Mouse (Mus musculus): ENCODE results near the gene Baz2b. TPM values are rescaled to one million over a fixed set of nuclear protein-coding genes. Genes with fewer than 3 reads are reported as not detected.

Baz2b gene
- total RNA-seq, 2 experiments from 2014 or later, result 57.1 to 64.2 TPM

DNA sequence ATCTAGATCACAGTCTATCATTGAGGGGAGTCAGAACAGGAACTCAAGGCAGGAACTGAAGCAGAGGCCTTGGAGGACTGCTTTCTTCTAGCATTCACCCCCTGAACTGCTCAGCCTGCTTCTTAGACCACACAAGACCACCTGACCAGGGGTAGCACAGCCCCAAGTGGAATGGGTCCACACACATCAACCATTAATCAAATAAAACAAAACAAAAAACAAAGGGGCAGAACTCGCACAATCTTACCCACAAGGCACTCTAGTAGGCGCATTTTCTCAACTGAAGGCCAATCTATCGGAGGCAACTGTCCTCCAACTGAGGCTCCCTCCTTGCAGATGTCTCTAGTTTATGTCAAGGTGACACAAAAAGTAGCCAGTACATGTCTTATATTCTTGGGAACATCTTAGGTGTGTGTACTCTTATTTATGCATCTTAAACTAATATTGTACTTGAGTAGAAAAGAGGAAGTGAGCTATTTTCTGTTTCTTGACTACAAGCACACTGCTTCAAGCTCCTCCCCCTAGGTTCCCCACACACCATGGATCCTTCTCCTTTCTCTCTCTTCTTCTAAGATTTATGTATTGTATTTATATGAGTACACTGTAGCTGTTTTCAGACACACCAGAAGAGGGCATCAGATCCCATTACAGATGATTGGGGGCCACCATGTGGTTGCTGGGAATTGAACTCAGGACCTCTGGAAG lies 189.9 kb downstream of the Baz2b start:
- DNase-seq (ENCODE audit: low spot score in 2 of 2), result no peak

DNA sequence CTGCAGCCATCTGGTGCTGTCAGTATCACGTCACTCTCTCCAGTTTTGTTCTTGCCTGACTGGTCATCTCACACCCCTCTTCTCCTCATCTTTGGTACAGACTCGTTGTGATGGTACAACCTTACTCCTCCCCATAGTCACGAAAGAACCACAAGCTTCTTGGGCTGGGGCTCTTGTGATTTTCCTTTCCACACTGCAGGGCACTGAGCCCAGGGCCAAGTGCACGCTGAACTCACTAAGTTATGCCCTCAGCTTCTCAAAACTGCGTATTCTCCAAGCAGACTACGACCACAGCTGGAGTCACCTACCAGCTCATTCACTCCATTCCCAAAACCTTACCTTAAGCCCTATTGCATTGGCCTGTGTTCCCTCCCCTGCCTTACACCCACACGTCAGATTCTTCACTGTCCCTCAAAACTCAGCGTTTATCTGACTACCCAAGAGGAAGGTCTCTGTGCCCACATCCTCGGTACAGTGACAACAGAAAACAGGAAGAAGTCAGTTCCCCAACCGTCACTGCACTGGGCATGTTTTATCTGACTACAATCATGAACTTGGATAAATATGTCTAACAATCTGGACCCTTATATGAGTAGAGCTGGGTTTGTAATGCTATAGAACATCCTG lies 190.7 kb downstream of the Baz2b start:
- DNase-seq (ENCODE audit: low spot score in 2 of 2), result no peak

DNA sequence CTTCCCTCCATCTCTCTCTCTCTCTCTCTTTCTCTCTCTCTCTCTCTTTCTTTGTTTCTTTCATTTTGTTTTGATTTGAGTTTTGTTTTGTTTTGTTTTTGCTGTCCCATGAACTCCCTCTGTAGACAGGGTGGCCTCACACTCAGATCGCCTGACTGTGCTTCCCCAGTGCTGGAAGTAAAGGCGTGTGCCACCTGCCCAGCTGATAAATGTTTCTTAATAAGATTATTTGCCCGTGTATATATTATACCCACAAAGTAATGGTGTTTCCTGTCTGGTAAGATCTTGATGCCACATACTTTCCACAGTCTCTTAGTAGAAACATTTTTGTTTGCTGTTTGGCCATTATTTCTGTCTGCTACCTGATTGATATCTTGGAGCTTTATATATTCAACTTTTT lies 198.1 kb downstream of the Baz2b start:
- DNase-seq (ENCODE audit: low spot score in 2 of 2), result no peak

DNA sequence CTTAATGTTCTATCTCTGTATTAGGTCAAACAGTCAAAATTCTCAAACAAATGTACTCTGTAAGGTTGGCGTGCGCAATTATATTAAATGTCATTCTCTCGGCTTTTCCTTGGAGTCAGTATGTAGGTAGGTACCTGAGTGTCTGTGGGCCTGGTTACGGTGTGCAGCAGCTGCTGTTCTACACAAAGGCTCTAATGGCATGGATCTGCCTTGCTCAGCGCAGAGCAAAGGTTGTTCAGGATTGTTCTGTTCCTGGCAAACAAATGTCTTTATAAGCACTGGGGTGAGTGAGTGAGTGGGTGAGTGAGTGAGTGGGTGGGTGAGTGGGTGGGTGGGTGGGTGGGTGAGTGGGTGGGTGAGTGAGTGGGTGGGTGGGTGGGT lies 206.0 kb downstream of the Baz2b start:
- no peak for DNase-seq (ENCODE audit: low spot score in 2 of 2)

DNA sequence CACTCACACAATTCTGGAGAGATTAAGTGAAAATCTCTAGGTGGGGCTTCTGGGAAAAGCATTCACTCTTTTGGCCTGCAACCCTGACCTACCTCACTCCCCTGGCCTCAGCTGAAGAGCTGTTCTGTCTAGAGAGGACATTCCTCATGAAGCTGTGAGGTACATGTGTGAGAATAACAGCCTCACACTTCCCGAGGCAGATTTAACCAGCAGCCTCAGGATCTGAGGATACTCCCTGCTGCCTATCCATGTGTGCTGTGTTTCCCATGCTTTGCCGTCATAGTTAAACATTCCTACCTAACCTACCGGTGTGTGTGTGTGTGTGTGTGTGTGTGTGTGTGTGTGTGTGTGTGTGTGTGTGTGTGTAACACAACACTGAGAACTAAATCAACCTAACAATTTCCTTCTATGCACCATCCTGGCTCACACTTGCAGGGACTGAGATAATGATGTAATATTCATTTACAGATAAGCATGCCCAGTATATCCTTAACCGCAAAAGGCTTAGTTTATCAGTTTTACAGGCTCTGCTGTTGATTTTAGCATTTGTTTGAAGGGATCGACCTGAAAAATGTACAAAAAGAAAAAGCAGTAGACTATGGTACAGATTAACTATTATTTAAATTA lies 206.5 kb downstream of the Baz2b start:
- DNase-seq (ENCODE audit: low spot score in 2 of 2), result no peak

DNA sequence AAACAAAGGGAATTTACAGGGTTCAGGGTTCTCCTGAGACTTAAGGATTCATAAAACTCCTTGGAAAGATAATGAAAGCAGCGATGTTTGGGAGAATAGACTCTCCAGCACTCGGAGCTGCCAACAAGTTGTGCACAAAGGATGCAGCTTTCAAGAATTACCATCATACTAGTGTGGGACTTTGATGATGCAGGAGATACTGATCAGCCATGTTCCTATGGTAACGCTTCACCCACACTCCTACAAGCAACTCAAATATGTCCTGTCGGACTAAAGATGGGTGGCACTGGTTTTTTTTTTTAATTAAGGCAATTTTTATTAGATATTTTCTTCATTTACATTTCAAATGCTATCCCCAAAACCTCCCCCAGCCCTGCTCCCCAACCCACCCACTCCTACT lies 209.4 kb downstream of the Baz2b start:
- DNase-seq (ENCODE audit: low spot score in 2 of 2), result no peak

DNA sequence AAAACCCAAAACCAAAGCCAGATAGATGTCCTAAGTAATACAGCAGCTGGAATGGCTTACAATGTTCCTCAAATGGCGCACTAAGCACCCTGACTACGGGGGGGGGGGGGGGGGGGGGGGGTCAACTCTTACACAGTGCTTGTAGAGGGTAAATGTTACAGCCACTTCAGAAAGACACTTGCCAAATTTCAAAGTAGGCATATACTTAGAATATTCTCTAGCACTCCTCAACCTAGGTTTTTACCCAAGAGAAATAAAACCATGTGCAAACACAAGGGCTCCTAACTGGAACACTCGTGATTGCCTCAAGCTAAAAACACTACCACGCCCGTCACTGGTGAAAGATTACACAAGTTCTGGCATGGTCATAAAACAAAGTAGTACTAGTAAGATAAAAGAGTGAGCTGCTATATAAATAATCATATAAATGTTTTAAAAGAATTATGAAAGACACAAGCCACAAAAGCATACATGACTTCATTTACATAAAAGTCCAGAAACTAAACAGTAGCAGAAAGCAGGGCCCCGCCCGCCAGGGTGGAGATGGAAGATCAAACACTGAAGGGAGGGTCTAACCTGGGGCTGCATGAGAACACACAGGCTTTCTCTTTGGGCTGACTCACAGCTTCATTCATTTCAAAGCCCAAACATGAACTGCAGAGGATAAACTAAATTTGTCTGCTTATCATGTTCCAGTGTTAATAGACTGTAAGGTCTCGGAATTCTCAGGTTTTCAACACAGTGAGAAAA lies 212.0 kb downstream of the Baz2b start:
- no peak for DNase-seq (ENCODE audit: low spot score in 2 of 2)

DNA sequence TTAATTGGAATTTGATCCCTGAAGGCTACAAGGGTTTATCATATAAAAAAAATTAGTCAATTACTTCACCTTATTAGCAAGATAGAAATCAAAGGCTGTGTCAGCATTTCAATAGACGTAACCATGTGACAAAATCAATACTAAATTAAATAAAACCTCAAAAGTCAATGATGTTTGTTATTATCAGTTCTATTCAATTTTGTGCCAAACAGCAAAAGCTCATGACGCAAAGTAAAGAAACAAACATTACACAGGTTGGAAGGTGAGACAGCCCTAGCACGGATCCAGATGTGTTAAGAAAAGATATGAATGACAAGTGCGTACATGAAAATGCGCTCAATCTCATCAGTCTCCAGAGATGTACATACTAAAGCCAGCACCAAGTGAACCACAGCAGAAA lies 212.7 kb downstream of the Baz2b start:
- DNase-seq (ENCODE audit: low spot score in 2 of 2), result no peak

DNA sequence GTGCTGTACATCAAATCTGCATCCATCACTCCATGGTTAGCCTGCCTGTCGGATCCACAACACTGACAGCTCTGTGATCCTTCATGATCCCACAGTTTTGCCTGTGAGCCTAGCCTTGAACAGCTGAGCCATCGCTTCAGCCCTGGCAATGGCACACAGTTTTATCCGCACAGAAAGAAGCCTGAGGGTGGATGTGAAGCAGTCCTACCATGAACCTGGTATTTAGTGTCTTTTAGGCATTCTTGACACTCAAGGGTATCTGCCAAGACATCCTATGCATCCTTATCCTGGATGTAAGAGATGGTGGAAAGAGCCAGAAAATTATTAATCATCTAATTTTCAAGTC lies 216.5 kb downstream of the Baz2b start:
- no peak for DNase-seq (ENCODE audit: low spot score in 2 of 2)

DNA sequence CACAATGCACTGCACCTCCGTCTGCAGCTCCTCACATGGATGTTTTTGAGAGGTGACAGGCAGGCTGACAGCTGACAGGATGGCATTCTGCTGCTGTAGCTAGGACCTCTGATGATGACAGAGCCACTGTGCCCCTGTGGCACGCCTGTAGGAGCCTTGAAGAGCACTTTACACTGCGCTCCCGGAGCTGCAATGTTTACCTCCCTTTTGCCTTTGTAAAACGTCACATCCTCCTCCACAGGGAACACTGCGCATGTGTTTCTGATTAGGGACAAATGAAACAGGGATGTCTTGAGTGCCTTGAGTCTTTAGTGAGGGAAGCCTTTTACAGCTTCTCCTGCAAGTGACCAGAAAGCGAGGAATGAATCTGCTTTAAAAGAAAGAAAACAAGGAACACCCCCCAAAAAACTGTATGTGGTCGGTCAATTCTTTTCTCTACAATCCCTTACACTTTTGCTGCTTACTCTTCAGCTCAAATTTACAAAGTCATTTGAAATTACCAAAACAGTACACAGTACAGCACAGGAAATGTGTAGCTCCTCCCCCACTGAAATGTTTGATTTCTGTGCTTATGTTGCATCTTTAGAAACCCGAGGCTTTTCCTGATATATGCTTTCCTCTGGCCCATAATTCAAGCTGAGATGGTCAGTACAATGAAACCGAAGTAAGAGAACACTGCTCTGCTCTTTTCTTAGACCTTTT lies 217.0 kb downstream of the Baz2b start:
- DNase-seq (ENCODE audit: low spot score in 2 of 2), result no peak

DNA sequence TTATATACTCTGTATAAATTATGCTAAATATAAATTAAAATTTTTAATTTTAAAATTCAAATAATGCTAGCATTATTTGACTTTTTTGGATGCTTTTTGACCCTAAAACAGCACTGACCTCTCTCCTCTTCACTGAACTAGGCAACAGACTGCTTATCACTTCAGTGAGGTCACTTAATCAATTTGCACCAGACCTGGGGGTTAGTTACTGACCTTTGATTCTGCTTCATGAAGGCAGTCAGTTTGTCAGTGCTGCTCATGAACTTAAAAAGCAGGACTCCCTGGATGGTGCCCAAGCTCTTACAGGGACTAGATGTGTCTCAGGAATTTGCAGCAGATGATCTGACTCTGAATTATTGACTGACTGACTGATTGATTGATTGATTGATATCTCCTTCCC lies 217.9 kb downstream of the Baz2b start:
- no peak for DNase-seq (ENCODE audit: low spot score in 2 of 2)

DNA sequence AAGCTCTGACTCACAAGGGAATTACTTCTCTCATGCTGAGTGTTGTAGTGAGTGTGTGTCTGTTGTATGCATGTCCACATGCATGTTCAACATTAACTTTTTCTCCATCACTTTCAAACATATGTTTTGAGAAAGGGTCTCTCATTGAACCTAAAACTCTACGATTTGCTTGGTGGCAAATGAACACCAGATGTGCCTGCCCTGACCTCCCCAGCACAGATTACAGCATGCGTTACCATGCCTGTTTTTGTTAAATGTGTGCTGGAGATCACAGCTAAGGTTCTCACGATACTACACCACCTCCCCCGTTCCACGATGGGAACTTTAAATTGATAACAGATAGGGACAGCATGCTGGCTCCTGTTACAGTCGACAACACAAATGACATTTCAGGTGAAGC lies 222.1 kb downstream of the Baz2b start:
- no peak for DNase-seq (ENCODE audit: low spot score in 2 of 2)

DNA sequence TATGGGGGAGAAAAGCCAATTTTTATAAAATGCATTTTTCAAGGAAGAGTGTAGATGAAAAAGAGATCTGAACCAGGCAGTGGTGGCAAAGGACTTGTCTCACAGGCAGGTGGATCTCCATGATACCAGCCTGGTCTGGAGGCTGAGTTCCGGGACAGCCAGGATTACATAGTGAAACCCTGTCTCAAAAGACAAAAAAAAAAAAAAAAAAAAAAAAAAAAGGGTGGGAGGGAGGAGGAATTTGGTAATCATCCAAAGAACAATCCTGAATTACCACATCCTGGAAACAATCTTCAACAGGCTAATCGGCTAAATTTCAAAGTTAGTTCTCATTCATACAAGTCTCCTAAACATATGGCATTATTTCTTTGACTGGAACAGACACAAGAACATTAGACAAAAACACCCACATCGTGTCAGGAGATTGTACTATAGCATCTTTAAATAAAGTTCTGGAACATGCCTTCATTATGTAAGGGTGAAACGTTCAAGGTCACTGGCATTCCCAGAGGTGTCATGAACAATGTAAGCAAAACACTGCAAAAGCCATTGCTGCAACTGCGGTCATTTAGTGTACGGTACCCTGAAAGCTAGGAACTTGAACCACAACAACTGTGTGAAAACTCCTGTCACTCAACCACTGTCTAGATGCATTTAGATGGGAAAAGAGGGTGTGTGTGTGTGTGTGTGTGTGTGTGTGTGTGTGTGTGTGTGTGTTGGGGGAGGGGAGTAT lies 230.0 kb downstream of the Baz2b start:
- no peak for DNase-seq (ENCODE audit: low spot score in 2 of 2)

DNA sequence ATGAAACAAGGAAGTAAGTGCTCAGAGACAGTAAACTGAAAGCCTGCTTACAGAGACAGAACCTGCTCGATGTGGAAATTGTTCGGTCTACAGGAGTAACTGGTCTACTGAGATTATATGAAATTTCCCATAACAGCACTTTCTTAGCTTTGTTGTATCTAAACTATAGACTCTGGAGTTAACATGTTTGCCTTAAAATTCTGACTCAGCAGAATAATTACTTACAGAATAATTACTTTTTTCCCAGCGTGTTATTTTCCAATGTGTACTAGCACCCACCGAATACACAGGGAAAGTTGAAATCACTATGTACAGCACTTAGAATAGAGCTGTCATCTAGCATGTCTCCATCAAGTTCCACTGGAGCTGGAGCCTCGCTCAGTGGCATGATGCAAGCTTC lies 233.0 kb downstream of the Baz2b start:
- DNase-seq (ENCODE audit: low spot score in 2 of 2), result no peak

DNA sequence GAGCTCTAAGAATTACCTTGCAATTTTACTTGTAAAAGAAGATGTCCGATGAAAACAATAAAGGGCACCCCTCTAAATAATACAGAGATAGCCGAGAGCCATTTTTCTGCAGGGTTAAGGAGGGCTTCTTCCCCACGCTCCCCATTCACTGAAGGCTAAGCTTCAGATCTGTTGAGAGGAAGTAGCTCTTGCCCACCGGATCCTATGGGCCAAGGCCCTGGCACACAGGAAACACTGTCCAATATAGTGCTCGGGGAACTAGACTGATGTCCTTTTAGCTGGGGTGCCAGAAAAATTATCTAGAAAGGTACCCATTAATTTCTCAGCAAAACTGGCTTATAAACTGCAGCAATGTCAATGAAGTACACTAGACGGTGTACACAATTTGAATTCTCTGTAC lies 233.9 kb downstream of the Baz2b start:
- DNase-seq (ENCODE audit: low spot score in 2 of 2), result no peak

DNA sequence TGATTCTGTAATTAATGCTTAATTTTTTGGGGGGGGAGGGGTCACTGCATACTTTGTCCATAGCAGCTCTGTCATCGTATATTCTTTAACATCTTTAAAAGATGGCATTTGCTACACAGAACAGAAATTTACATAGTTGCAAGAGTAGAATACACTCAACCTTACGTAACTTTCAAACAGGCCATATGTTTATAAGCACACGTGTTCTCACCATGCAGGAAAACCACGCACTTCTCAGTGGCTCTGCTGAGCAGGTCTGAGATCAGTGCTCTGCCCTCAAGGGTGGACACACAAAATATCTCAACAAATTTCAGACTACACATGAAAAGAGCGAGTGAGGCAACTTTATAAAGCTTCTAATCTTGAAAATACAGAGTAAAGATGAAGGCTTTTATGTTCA lies 235.7 kb downstream of the Baz2b start:
- DNase-seq (ENCODE audit: low spot score in 2 of 2), result no peak

DNA sequence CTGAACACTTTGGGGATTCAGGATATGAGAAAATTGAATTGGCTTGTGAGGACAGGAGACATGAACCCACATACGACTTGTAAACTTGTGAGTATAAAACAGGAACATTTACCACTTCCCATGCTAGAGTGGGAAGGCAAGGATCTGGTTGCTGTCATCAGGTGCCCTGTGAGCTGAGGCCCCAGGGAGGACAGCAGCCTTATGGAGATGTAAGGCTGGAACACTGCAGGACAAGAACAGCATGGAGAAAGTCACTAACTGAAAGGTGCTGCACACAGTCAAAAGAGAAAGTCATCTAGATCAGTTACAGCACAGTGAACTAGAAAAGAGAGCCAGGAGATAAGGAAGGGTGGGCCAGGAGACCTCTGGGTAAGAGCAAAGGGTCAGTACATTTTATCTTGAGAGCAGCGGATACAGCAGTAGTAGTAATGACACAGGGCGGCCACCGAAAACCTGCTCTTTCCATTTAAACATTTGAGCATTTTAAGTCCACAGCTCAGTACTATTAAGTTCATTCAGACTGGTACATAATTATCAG lies 236.5 kb downstream of the Baz2b start:
- DNase-seq (ENCODE audit: low spot score in 2 of 2), result no peak

DNA sequence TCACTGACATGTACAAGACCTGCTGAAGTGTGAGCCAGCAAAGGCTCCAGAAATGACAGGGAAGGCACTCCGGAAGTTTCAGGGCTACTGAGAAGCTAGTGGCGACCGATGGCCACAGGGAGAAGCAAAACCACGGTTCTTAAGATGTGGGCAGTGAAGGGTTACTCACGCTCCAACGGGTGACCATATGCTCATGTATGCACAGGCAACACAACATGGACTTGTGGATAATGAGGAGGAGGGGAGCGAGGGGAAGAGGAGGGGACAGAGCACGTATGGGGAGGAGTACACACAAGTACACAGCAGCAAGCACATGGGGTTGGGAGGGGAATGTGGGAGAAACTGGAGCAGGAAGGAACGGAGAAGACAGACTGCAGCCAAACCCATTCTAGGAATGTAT lies 239.1 kb downstream of the Baz2b start:
- no peak for DNase-seq (ENCODE audit: low spot score in 2 of 2)

DNA sequence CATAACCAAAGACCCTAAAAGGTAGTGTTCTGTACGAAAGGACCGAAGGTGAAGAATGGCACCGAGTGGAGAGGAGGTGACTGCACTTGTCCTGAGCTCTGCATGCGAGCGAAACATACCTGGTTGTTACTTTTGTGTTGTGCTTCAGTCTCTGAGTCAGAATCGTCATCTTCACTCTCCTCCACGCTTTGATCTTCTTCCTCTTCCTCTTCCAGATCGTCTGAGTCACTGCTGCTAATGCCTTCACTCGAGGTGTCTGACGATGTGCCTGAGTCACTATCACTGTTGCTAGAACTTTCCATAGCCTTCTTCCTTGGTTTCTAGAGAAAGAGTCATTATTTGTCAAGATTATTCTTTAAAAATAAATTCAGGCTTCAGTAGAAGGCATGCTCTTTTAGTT lies 240.5 kb downstream of the Baz2b start:
- no peak for DNase-seq (ENCODE audit: low spot score in 2 of 2)

DNA sequence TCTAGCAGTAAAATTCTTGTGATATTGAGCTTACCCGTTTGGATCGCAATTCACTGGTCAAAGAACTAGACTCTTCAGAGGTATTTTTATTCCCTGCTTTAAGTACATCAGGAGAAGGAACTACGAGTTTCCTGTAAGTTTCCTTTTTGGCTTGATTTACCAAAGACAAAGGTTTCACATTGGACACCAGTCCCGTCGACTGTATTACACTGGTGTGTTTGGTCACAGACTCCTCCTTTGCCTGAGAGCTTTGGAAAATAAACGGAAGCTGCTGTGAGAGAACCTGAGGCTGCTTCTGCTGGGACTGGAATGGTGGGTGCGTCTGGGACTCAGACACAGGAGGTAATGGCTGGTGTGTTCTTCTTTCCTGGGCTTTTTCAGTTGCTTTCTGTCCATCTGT lies 241.0 kb downstream of the Baz2b start:
- no peak for DNase-seq (ENCODE audit: low spot score in 2 of 2)

DNA sequence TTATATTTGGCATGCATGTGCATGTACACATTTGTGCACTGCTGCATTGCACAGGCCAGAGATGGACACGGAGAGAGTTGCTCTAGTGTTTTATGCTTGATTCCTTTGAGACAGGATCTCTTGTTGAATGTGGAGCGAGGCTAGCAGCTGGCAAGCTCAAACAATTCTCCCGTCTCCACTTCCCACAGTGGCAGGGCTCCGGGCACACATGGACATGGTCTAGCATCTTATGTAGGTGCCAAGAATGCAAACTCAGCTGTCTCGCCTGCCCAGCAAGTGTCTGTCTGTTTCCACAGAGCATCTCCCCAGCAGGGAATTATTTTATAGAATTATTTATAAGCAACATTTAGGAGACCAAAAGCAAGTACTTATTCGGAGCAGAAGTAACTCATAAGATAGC lies 243.2 kb downstream of the Baz2b start:
- DNase-seq (ENCODE audit: low spot score in 2 of 2), result no peak
